Mouse (Mus musculus) left cerebral cortex, adult 2 months (tissue): Measurements from ENCODE around the gene Mettl26. TPM values are rescaled to one million over a fixed set of nuclear protein-coding genes. Genes with fewer than 3 reads are reported as not detected.

Experiments used
- DNase-seq, 2 experiments: peaks; one replicate each; pipeline ENCODE4 v3.0.0; 2021 to 2022; ENCODE audit warnings: low spot score in 2 of 2, mixed read lengths in 1 of 2; ENCODE audit errors: extremely low spot score in 1 of 2
- H3K27ac ChIP-seq: fragments of 200-600 bp; 2 replicates; pipeline ENCODE4 v1.8.1; 2022
- H3K4me3 ChIP-seq: fragments of 200-600 bp; 2 replicates; pipeline ENCODE4 v1.8.1; 2022
- CTCF ChIP-seq: fragments of 200-600 bp; IDR thresholded peaks from 2 replicates; pipeline ENCODE4 v1.8.1; 2022; ENCODE audit warnings: antibody characterized with exemption, mild to moderate bottlenecking, moderate library complexity
- intact Hi-C: fragments of 180-260 bp; cut with DNase I; formaldehyde crosslinking; loops from one replicate; pipeline ENCODE4 v1.15.1; 2025
- total RNA-seq, 2 experiments: library from RNA; stranded (reverse); gene quantifications; 2 replicates each; pipeline ENCODE4 v1.2.3; 2021

The Mettl26 gene
- total RNA-seq, 2 experiments from 2014 or later = 37.8 to 38.1 TPM

GRCm38 (mm10) chr17:25839455-25840235, 35.2 kb upstream of the Mettl26 start:
- no peak for DNase-seq
- intact Hi-C loops = no loop called here
- H3K4me3 ChIP-seq = no peak overlapping the region
- TF ChIP-seq CTCF = no peak
- no peak overlapping the region for H3K27ac ChIP-seq

- TF ChIP-seq CTCF = no peak
- Histone ChIP-seq H3K27ac (no peak overlapping the region), H3K4me3 (no peak overlapping the region)
- DNase-seq = no peak
- intact Hi-C loops = no loop called here
Observed at GRCm38 (mm10) chr17:25840519-25840918, 34.4 kb upstream of the Mettl26 start.

- Histone ChIP-seq H3K27ac (no peak within 1 kb of the TSS), H3K4me3 (no peak within 1 kb of the TSS)
- no peak for DNase-seq
- no peak for TF ChIP-seq CTCF
- intact Hi-C loops = no loop called here
Observed at GRCm38 (mm10) chr17:25841117-25841880, 33.6 kb upstream of the Mettl26 start, which contains the start of gene Gm20683. Gene Gm20683 (minus strand): TSS chr17:25841763.

- TF ChIP-seq CTCF = no peak
- DNase-seq = no peak
- intact Hi-C loops = no loop called here
- Histone ChIP-seq H3K27ac (no peak overlapping the region), H3K4me3 (no peak overlapping the region)
Observed at GRCm38 (mm10) chr17:25842509-25842908, 32.4 kb upstream of the Mettl26 start.

GRCm38 (mm10) chr17:25843122-25843521, 31.8 kb upstream of the Mettl26 start:
- intact Hi-C loops = no loop called here
- no peak for TF ChIP-seq CTCF
- Histone ChIP-seq H3K27ac (no peak overlapping the region), H3K4me3 (peak overlapping the region; percentile 85)
- DNase-seq = no peak

- intact Hi-C loops = no loop called here
Observed at GRCm38 (mm10) chr17:25843636-25844395, 31.1 kb upstream of the Mettl26 start.

GRCm38 (mm10) chr17:25844396-25844901, 30.4 kb upstream of the Mettl26 start, which contains the start of gene Rhot2:
Gene Rhot2 (minus strand): TSS chr17:25844851.
- TF ChIP-seq CTCF = peak; percentile 52
- intact Hi-C loops = no loop called here
- peak; percentile 93 to 94 for DNase-seq
- H3K4me3 ChIP-seq = peak within 1 kb of the TSS; percentile 85
- peak within 1 kb of the TSS; percentile 92 for H3K27ac ChIP-seq

More at GRCm38 (mm10) chr17:25843636-25844395, 31.1 kb upstream of the Mettl26 start:
- Histone ChIP-seq H3K4me3 (peak overlapping the region; percentile 85), H3K27ac (peak overlapping the region; percentile 92)
- peak in 1 of 2 experiments; percentile 39 for DNase-seq
- no peak; the same call in 1 of the 2 replicates for TF ChIP-seq CTCF

- no peak for DNase-seq
- intact Hi-C loops = no loop called here
- H3K27ac ChIP-seq = no peak overlapping the region
- no peak overlapping the region for H3K4me3 ChIP-seq
- no peak for TF ChIP-seq CTCF
Observed at GRCm38 (mm10) chr17:25860229-25860628, 14.6 kb upstream of the Mettl26 start.

GRCm38 (mm10) chr17:25860832-25861703, 13.8 kb upstream of the Mettl26 start, which contains the start of gene Wdr90:
Gene Wdr90 (minus strand): TSS chr17:25861501.
- peak within 1 kb of the TSS; percentile 73 for H3K4me3 ChIP-seq
- peak within 1 kb of the TSS; percentile 97 for H3K27ac ChIP-seq
- peak; percentile 93 to 94 for DNase-seq
- intact Hi-C loops = no loop called here
- TF ChIP-seq CTCF = peak; percentile 22; the same call in 1 of the 2 replicates

- TF ChIP-seq CTCF = no peak
- intact Hi-C loops = no loop called here
- peak overlapping the region; percentile 97 for H3K27ac ChIP-seq
- H3K4me3 ChIP-seq = peak overlapping the region; percentile 73
- DNase-seq = no peak
Observed at GRCm38 (mm10) chr17:25861704-25862612, 12.9 kb upstream of the Mettl26 start.
